Mouse (Mus musculus): ENCODE measurements around the gene Flt3l. TPM values are rescaled to one million over a fixed set of nuclear protein-coding genes. Genes with fewer than 3 reads are reported as not detected.

Gene Flt3l
- 136 TPM for polyA plus RNA-seq (2017; shearing (Covaris generic))

DNA sequence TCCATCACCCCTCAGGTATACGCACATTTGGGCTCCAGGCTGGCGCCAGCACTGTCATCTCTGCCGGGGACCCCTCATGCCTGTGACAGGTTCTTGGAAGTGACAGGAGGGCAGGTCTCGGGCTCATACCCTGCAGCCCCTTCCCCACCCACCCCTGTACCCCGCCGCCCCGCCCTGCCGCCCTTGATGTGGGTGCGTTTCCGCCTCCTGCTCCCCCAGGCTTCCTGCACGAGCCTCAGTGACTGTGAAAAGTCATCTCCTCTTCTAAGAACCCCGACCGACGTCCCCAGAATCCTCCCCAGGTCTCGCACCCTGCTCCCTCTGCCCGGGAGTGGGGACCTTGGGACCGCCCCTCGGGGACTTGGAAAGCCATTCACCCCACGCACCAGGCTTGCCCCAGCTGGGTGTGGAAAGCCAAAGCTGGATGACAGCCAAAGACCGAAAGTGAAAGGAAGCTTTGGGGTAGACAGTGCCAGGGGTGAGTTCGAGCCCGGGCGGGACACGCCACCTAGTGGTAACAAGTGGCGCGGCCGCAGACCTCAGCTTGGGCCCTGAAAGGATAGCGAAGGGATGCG lies at the start of gene Flt3l, which contains the start of gene Gm45713:
Gene Flt3l (minus strand): TSS at position 440 of the 575 bp plus-strand sequence.
Gene Gm45713 (minus strand): TSS at position 239 of the 575 bp plus-strand sequence.

DNA sequence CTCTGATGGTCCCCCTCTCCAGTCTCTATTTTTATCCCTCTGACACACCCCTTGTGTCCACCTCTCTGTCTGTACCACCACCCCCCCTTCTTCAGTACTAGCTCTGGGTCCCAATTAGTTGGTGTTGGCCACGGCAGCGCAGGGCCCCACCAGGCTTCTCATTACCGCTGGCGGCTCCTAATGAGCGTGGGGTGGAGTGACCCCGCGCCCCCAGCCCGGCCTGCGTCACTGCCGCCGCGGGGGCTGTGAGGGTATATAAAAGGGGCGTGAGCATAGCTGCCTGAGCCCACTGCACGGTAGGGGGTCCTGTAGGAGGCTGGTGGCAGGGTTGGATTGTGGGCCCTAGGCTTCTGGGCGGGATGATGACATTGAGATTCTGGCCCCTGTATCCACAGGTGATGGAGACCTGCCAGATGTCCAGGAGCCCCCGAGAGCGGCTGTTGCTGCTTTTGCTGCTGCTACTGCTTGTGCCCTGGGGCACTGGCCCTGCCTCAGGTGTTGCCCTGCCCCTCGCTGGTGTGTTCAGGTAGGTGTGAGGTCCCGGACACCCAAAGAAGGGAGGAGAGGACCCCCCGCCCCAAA lies 44.8 kb upstream of the Flt3l start, which contains the start of gene Pth2:
Gene Pth2 (plus strand): TSS at position 100 of the 582 bp plus-strand sequence.

DNA sequence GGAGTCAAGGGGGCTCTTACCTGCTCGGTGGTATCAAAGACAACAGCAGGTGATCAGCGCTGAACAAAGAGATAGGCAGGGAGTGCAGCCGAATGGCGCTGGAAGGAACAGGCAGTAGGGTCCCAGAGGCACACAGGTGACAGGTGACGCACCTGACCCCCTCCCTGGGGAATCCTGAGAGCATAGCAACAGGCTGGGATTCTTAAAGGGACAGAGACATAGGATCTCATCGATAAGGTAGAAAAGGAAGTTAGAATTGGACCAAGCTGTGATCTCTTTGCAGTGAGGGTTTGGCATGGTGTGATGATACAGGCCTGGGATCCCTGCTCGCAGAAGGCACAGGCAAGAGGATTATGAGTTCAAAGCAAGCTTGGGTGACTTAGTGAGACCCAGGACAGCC lies 43.2 kb upstream of the Flt3l start, which contains the start of gene Gfy:
Gene Gfy (minus strand): TSS at position 101 of the 400 bp plus-strand sequence.

DNA sequence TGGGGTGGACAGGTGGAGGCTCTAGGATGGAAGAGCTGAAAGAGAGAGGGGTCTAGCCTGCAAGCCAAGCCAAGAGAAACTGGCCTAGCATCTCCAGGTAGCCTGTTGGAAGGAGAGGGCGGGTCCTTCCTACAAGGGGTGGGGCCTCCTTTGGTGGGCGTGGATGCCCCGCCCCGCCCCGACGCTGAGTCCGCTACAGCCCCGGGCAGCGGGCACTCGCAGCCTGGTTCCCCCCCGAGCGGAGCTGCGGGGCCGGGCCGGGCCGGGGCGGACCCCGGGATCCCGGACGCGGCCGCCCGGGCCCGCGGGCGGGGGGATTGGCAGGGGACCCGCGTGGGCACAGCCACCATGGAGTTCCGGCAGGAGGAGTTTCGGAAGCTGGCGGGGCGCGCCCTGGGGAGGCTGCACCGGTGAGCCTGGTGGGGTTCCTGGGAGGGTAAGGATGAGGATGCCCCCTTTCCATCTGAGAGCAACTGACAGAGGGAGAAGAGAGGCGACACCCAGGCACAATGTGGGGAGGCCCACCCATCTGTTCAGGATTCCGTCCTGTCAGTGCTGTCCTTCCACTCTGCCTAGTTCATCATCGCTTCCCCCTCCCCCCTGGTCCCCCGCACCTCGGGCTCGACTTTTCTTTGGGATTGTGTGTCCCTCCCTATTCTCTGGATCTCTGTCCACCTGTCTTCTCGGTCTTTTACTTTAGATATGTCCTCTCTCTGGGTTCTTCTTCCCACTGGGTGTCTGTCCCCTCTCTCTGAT lies 27.7 kb upstream of the Flt3l start, which contains the start of gene Slc17a7:
Gene Slc17a7 (plus strand): TSS at position 215 of the 756 bp plus-strand sequence.

DNA sequence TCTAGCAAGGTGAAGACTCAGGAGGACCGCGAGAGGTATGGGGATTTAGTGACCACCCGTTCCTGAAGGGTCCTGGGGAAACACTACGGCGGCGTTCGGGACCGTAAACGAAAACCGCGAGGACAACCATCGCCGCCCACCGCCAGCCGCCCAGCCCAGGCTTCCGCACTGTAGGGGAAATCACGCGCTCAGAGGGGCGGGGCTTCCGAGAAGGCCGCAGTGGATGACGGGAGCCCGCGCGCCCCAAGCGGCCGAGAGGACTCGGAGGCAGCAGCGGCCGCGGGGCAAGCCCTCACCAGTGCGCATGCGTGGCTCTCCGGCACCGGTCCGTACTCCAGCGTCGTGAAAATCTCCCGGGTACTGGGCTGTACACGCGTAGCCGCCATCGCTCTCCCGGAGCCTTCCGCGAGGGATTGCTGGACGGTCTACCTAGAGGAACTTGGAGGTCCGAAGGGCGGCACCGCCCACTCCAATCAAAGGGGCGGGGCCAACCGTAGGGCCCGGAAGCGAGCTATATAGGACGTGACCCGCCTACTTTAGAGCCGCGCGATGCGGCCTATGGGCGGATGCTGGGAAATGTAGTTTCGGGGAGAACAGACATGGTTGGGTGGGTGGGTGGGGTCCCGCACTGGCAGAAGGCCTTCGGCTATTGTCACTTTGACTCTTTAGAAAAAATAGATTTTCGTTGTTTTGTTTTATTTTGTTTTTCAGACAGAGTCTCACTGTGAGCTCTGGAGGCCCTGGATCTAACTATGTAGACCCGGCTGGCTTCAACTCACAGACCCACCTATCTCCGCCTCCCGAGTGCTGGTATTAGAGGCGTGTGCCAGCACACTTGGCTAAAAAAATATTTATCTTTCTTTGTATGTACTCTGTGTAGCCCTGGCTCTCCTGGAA lies 18.1 kb upstream of the Flt3l start, which contains the start of the genes Pih1d1 and Aldh16a1:
Gene Pih1d1 (plus strand): TSS at position 208 of the 897 bp plus-strand sequence.
Gene Aldh16a1 (minus strand): TSS at position 489 of the 897 bp plus-strand sequence.

DNA sequence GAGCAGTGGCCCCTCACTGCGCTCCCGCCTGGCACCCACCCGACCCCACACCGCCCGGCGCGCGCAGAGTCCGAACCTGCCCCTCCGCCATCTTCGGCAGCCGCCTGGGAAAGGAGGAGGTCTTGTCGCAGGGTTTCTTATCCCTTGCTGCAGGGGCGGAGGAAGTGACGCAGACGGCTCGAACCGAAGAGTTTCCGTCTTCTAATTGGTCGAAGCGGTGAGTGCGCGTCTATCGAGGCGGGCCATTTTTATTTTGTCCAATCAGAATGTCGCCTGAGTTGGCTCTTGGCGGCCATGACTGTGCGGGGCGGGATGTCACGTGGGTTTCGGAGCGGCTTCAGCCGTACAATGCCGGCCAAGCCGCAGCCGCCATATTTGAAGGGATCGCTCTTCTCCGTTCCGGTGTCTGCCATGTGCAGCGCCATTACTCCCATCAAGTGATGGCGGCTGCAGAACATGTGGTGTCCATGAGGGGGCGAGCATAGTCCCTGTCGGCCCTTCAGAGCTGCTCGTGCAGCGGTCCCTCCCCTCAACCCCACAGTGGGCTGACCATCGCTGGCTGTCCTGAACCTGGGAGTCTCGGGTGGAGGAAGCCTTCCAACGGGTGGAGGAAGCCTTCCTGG lies 7.5 kb downstream of the Flt3l start, which contains the start of gene Rpl13a:
Gene Rpl13a (minus strand): TSS at position 138 of the 623 bp plus-strand sequence.

DNA sequence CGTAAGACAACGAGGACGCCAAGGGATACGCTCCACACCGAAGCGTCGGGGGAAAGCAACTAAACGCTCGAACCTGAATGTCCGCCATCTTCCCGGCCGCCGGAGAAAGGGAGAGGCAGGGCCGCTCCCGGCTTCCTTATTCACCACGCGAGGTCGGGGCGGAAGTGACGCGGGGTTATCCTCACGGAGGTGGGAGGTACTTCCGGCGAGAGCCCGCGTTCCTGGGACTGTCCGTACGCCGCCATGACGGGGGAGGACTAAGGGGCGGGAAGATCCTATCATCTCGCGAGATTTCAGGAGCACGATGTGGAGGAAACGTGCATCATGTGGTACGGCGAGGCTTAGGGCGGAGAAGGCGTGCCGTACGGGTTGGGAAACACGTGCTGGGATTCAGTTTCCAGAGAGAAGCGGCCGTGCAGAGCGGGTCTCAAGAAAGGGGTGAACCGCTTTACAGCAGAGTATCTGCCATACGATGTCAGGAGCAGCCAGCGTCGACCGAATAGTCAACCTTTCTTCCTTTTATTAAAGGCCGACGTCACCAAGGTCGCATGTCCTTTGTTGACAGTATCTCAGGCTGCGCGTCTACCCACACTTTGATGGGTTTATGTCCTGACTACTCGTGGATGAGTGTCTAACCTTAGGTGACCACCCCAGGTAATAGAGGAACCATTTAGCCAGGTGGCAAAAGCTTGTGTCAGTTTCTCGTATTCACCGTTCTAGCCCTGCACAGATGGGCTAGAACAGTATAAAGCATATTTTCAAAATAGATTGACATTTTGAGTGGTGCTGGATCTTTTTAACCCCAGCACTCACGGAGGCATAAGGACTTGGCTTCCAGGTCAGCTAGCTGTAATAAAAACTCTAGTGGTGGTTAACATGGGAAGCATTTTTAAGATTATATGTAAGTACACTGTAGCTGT lies 11.7 kb downstream of the Flt3l start, which contains the start of gene Rps11:
Gene Rps11 (minus strand): TSS at position 216 of the 920 bp plus-strand sequence.

DNA sequence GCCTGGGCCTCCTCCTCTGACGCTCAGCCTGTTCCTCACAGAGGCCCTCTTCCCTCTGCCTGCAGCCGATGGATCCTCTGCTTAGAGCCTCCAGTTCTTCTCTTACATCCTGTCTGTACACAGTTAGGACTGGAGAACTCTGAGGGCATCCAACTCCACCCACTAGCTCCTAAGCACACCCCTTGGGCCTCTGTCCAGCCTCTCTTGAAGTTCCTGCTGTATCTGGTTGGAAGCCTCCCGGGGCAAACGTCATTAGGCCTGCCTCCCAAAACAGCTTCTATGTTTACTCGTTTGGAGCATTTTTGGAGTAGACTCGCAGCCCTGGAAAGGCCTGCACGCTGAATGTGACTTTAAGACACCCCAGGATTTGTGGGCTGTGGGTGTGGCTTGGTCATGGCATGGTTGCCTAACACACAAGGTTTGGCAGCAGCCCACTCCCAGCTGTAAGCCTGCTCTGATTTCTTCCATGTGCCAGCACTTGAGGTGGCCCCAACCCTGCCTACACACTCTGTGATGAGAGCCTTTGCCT lies 32.5 kb downstream of the Flt3l start, which contains the start of gene Fcgrt:
Gene Fcgrt (minus strand): TSS at position 200 of the 529 bp plus-strand sequence.

DNA sequence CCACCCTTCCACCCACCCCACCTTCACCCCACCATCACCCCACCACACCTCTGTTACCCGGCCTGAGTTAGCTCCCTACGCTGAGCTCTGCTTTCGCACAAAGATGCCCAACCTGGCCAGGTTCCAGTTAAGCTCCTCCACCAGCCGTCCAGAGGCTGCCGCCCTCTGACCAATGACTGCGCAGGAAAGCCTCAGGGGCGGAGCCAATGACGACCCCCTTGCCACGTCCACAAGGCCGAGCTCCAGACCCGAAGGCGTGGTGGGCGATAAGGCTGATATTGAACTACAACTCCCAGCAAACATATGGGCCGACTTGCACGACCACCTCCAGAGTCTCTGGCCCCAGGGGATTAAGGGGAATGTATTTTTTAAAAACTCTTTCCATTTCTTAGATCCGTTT lies 44.2 kb downstream of the Flt3l start, which contains the start of gene Rcn3:
Gene Rcn3 (minus strand): TSS at position 174 of the 400 bp plus-strand sequence.

Other genes starting within 250 kb of the Flt3l start
- 54.0 TPM for gene Med25, start 243.7 kb downstream of the Flt3l start, polyA plus RNA-seq (2017; shearing (Covaris generic))
- 19.8 TPM for gene Fuz, start 240.4 kb downstream of the Flt3l start, polyA plus RNA-seq (2017; shearing (Covaris generic))
- 48.2 TPM for gene Ap2a1, start 206.9 kb downstream of the Flt3l start, polyA plus RNA-seq (2017; shearing (Covaris generic))
- gene Tsks, start 193.2 kb downstream of the Flt3l start, polyA plus RNA-seq (2017; shearing (Covaris generic)) = not detected
- 0.44 TPM for gene Cpt1c, start 161.6 kb downstream of the Flt3l start, polyA plus RNA-seq (2017; shearing (Covaris generic))
- 120 TPM for gene Prmt1, start 149.9 kb downstream of the Flt3l start, polyA plus RNA-seq (2017; shearing (Covaris generic))
- 121 TPM for gene Irf3, start 138.8 kb downstream of the Flt3l start, polyA plus RNA-seq (2017; shearing (Covaris generic))
- 11.6 TPM for gene Bcl2l12, start 137.7 kb downstream of the Flt3l start, polyA plus RNA-seq (2017; shearing (Covaris generic))
- 24.6 TPM for gene Scaf1, start 120.1 kb downstream of the Flt3l start, polyA plus RNA-seq (2017; shearing (Covaris generic))
- gene Rras, start 118.5 kb downstream of the Flt3l start, polyA plus RNA-seq (2017; shearing (Covaris generic)) = 21.5 TPM
- 2.0 TPM for gene Prr12, start 83.6 kb downstream of the Flt3l start, polyA plus RNA-seq (2017; shearing (Covaris generic))
- 85.4 TPM for gene Nosip, start 74.0 kb downstream of the Flt3l start, polyA plus RNA-seq (2017; shearing (Covaris generic))
- gene Prrg2, start 73.8 kb downstream of the Flt3l start, polyA plus RNA-seq (2017; shearing (Covaris generic)) = 1.2 TPM
- gene Rcn3, start 44.2 kb downstream of the Flt3l start, polyA plus RNA-seq (2017; shearing (Covaris generic)) = 4.0 TPM
- 5.7 TPM for gene Fcgrt, start 32.6 kb downstream of the Flt3l start, polyA plus RNA-seq (2017; shearing (Covaris generic))
- gene Rps11, start 12.0 kb downstream of the Flt3l start, polyA plus RNA-seq (2017; shearing (Covaris generic)) = 1,926 TPM
- gene Rpl13a, start 7.7 kb downstream of the Flt3l start, polyA plus RNA-seq (2017; shearing (Covaris generic)) = 3,339 TPM
- gene Gm45713, start 201 bp downstream of the Flt3l start, polyA plus RNA-seq (2017; shearing (Covaris generic)) = not detected
- 26.1 TPM for gene Pih1d1, start 17.9 kb upstream of the Flt3l start, polyA plus RNA-seq (2017; shearing (Covaris generic))
- gene Aldh16a1, start 18.2 kb upstream of the Flt3l start, polyA plus RNA-seq (2017; shearing (Covaris generic)) = 34.3 TPM
- not detected for gene Slc17a7, start 27.5 kb upstream of the Flt3l start, polyA plus RNA-seq (2017; shearing (Covaris generic))
- not detected for gene Gfy, start 43.1 kb upstream of the Flt3l start, polyA plus RNA-seq (2017; shearing (Covaris generic))
- not detected for gene Pth2, start 44.6 kb upstream of the Flt3l start, polyA plus RNA-seq (2017; shearing (Covaris generic))
- not detected for gene Ccdc155, start 68.5 kb upstream of the Flt3l start, polyA plus RNA-seq (2017; shearing (Covaris generic))
- gene Dkkl1, start 75.7 kb upstream of the Flt3l start, polyA plus RNA-seq (2017; shearing (Covaris generic)) = 32.1 TPM
- gene Tead2, start 79.3 kb upstream of the Flt3l start, polyA plus RNA-seq (2017; shearing (Covaris generic)) = 1.2 TPM
- gene Cd37, start 102.7 kb upstream of the Flt3l start, polyA plus RNA-seq (2017; shearing (Covaris generic)) = 391 TPM
- not detected for gene Slc6a16, start 104.7 kb upstream of the Flt3l start, polyA plus RNA-seq (2017; shearing (Covaris generic))
- gene Slc6a21, start 141.1 kb upstream of the Flt3l start, polyA plus RNA-seq (2017; shearing (Covaris generic)) = not detected
- gene Trpm4, start 197.3 kb upstream of the Flt3l start, polyA plus RNA-seq (2017; shearing (Covaris generic)) = 5.3 TPM
- not detected for gene Hrc, start 198.9 kb upstream of the Flt3l start, polyA plus RNA-seq (2017; shearing (Covaris generic))
- 0.30 TPM for gene Ppfia3, start 230.6 kb upstream of the Flt3l start, polyA plus RNA-seq (2017; shearing (Covaris generic))
- gene Lin7b, start 234.2 kb upstream of the Flt3l start, polyA plus RNA-seq (2017; shearing (Covaris generic)) = not detected